Mouse (Mus musculus) erythroid progenitor cell, adult 5-6 weeks (primary cell): Measurements from ENCODE around the gene Ppil3. TPM values are rescaled to one million over a fixed set of nuclear protein-coding genes. Genes with fewer than 3 reads are reported as not detected.

Source experiments
- ATAC-seq: replicated peaks from 2 replicates; pipeline ENCODE4 v1.8.0; 2016; ENCODE audit warnings: moderate number of reproducible peaks, mild to moderate bottlenecking, moderate TSS enrichment, inconsistent platforms; ENCODE audit not compliant: poor library complexity, low FRiP score, severe bottlenecking
- total RNA-seq, 2 experiments: library from RNA; stranded (forward) in 1 of 2; stranded (reverse) in 1 of 2; fragments of 150-400 nt in 1 of 2; fragments of 186-747, 209-891 nt in 1 of 2; gene quantifications; 2 replicates each; pipeline versions ENCODE4 v1.2.3 to v1.2.4; 2015 to 2017; ENCODE audit warnings: low replicate concordance in 2 of 2

Gene Ppil3
- total RNA-seq (2015; ENCODE audit: low replicate concordance) (2.9 and 34.2 TPM in 2 replicates), total RNA-seq (2017; ENCODE audit: low replicate concordance) (4.9 and 20.8 TPM in 2 replicates)

GRCm38 (mm10) chr1:58445143-58445722, at the start of gene Ppil3, which contains the start of gene Nif3l1:
TSS of gene Ppil3 (minus strand) at chr1:58445486.
TSS of gene Nif3l1 (plus strand) at chr1:58445151.
- ATAC-seq, result peak; percentile 88

GRCm38 (mm10) chr1:58482647-58483046, 37.4 kb upstream of the Ppil3 start:
- ATAC-seq, result no peak

GRCm38 (mm10) chr1:58475662-58476061, 30.4 kb upstream of the Ppil3 start:
- ATAC-seq, result no peak

GRCm38 (mm10) chr1:58465561-58465960, 20.3 kb upstream of the Ppil3 start:
- ATAC-seq, result no peak

GRCm38 (mm10) chr1:58465042-58465441, 19.8 kb upstream of the Ppil3 start:
- ATAC-seq, result no peak

- no peak for ATAC-seq
Measured at GRCm38 (mm10) chr1:58463935-58464334, 18.6 kb upstream of the Ppil3 start.

GRCm38 (mm10) chr1:58460566-58460965, 15.3 kb upstream of the Ppil3 start:
- no peak for ATAC-seq

GRCm38 (mm10) chr1:58458867-58459266, 13.6 kb upstream of the Ppil3 start:
- no peak for ATAC-seq

GRCm38 (mm10) chr1:58458175-58458574, 12.9 kb upstream of the Ppil3 start:
- no peak for ATAC-seq

GRCm38 (mm10) chr1:58454316-58454715, 9.0 kb upstream of the Ppil3 start:
- ATAC-seq, result no peak

GRCm38 (mm10) chr1:58448396-58448795, 3.1 kb upstream of the Ppil3 start:
- no peak for ATAC-seq

- ATAC-seq, result no peak
Measured at GRCm38 (mm10) chr1:58447766-58448165, 2.5 kb upstream of the Ppil3 start.

GRCm38 (mm10) chr1:58445861-58446260, 575 bp upstream of the Ppil3 start:
- no peak for ATAC-seq

GRCm38 (mm10) chr1:58444691-58445090, 595 bp downstream of the Ppil3 start:
- 0 out of 2 replicates have a peak, but pooled peaks have one; percentile 26 for ATAC-seq

GRCm38 (mm10) chr1:58424551-58424950, 20.7 kb downstream of the Ppil3 start:
- ATAC-seq, result no peak

- ATAC-seq, result peak; percentile 92
Measured at GRCm38 (mm10) chr1:58423371-58424248, 21.7 kb downstream of the Ppil3 start, which contains the start of gene Clk1. TSS of gene Clk1 (minus strand) at chr1:58424066.

GRCm38 (mm10) chr1:58422879-58423278, 22.4 kb downstream of the Ppil3 start:
- peak; percentile 85 for ATAC-seq

- no peak for ATAC-seq
Measured at GRCm38 (mm10) chr1:58420961-58421360, 24.3 kb downstream of the Ppil3 start.

- no peak for ATAC-seq
Measured at GRCm38 (mm10) chr1:58420032-58420431, 25.3 kb downstream of the Ppil3 start.

- no peak for ATAC-seq
Measured at GRCm38 (mm10) chr1:58416048-58416447, 29.2 kb downstream of the Ppil3 start.

GRCm38 (mm10) chr1:58415442-58415841, 29.8 kb downstream of the Ppil3 start:
- ATAC-seq, result no peak
